Mouse (Mus musculus) right cerebral cortex, adult 18-20 months (tissue): ENCODE data around the gene Dlg2.

ENCODE experiments used
- DNase-seq: peaks from one replicate; pipeline ENCODE4 v3.0.0; 2022; ENCODE audit warnings: mixed read lengths

The Dlg2 gene

DNA sequence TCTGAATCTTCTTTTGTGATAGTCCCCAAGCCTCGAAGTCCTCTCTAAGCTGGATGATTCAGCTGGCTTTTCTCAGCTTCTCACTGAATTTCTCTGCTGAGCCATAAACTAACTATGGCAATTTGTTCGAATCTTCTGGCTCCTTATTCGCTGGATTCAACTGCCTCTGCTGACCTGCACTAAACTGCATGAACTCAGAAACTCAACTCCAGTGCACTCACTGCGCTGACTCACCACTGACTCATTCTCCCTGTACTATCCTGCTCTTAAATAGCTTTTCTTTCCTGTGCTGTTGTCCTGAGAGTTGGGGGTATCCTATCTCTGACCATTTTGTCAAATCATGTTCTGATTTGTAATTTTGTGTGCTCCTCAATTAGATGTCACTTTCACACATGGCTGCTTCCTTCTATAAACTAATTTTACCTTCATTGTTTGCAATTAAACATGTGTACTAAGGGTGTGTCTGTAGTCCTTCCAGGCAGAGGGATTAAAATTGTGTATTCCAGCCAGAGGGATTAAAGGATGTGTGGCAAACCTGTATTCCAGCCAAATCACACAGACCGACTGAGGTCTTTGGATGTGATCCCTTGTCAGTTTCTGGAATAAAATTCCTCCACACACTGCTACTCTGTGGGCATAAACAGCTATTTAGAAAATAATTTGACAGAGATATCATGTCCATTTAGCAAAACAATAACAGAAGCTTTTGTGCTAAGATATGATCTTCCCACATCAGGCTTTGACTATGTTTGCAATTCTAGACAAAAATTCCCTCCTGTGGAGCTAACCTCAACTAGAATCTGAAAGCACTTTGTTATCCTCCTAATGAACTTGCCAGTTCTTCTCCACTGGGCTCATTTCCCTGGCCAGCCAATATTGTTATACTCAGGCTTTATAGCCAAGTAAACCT is 1115.0 kb downstream of the Dlg2 start:
- no peak for DNase-seq

DNA sequence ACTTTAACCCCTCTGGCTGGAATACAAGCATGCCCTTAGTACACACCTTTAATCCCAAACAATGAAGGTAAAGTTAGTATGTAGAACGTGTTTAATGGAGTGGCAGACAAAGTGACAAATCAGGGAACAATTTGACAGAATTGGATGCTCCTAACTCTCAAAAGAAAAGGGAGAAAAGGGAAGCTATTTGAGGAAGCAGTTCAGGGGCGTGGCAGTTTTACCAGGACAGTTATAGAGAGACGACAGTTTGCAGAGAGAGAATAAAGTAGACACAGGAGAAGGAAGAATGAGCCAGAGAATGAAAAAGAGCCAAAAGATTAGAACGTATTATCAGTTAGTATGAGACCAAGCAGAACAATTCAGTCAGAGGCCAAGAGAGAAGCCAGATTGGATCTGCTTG is 1122.1 kb downstream of the Dlg2 start:
- DNase-seq = no peak

DNA sequence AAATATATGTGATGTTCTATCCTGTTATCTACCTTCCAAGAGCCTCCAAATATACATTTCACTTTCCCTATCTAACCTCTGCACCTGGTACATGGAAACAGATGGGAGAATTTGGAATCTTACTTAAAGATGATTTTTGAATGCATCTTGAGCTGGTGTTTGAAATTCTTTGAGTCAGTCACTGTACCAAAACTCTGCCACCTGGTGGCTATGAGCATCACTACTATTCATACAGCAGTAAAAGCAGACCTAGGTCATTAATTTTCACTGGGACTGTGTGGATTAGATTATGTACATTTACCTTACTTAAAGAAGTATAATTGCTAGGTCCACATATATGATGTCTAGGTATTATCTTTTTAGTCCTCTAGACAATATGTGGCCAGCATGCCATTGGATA is 1124.8 kb downstream of the Dlg2 start:
- no peak for DNase-seq

DNA sequence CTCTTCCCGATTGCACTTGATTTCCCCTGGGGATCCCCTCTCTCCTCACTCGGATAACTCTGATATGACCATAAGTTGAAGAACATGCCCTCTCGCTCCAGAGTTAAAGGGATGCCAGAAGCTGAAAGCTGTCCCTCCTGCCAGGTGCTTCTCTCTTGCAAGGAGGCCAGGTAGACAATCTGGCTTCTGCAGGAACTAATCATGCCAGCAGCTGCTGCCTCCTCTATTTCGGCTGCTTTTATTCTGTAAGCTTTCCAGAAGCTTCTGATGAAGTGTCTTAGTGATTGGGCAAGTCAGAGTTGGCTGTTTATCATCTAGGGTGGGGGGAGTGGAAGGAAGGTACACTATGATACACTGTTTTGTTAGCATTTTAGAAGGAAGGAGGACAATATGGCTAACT is 1127.1 kb downstream of the Dlg2 start:
- DNase-seq = no peak

DNA sequence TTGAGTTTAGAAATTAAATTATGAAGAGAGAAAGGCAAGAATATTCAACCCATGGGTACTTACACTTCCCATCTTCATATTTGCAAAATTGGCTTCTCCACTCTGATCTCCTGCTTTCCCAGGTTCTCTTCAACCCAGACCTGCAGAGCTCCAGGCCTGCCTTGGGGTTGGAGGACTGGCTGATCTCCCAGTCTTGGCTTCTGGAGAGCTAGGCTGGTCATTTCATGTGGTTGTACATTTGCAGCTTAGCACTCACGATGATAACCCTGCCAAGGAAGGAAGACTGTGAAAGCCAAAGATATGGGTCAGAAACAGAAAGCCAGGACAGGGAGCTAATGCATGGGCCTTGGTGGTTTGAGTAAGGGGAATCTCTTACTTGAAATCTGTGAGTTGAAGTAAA is 1176.6 kb downstream of the Dlg2 start:
- DNase-seq = no peak

DNA sequence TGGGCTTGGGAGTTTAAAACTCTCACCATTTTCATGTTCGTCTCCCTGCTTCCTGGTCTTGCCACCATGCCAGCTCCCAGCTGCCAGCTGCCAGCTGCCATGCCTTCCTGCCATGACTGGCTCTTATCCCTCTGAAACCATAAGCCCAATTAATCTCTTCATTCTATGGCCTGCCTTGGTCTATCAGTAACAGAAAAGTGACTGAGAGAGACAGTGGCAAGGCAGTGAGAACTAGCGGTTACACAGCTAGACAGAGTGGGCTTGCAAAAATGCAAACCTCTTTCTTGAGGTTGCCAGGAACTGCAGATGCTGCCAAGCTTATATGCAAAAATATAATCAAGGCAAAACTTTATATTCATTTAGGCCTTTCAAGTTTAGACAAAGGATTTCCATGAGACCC is 1183.0 kb downstream of the Dlg2 start:
- DNase-seq = no peak

DNA sequence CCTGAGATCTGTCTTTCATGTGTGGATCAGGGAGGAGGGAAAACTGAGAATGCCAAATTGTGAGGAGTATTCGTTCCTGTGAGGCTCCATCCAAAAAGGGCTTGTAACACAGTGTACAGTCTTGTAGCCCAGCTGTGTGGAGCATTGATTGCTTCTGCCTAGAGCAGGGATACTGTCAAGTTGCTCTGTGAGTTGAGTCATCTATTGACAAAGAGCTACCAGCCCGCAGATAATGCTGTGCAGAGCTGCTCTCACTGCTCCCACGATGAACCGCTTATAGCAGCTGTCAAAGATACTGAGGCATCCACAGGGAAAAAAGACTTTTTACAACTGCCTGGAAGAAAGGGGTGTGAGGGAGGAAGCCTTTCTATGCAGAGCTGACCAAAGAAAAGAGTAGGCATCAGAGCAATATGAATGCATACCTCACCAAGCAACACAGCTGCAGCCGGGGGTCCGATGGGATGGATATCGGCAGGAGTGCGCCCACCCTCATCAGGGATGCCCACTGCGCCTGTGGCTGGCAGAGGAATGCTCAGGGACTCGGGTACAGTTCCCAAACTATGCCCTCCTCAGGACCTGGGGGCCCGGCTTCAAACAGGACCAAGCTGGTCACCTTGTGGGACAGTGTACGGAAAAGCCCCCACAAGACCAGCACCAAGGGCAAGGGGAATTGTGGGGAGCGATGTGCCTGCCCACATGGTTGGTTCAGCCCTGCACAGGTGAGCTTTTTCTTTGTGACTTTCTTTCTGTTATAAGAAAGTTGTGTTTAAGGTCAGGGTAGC is 1196.0 kb downstream of the Dlg2 start:
- DNase-seq = peak; percentile 87

DNA sequence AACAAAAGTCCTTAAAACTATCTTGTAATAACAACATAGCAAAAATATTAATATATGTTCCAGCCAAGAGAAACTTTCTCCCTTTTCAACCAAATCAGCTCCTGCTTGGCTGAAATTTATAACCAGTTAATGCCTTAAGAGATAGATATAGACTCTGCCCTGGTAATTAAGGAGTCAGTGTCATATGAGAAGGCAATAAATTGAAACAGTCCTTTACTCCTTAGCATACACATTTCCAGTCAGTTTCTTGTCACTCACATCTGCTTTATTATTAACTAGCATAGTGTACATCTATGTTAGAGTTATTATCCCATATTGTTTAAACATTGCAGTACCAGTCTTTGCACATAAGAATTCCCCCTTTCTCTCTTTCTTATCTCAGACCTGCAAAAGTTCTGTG is 1197.9 kb downstream of the Dlg2 start:
- no peak for DNase-seq

DNA sequence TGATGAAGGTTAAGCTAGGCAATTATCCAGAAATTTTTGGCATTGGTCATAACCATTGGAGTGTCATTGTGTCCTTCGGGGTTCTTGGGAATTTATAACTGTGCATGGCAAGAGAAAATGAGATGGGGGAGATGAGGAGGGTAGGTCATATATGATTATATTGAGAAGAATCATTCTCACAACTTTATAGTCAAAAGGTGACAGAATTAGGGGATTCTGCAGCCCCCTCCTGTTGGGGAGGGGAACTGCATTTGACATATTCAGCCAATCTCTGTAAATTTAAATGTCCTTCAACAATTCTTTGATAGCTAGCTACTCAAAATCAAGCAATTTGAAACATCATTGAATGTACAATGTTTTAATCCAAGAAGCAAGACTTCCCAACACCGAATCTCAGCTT is 1201.5 kb downstream of the Dlg2 start:
- no peak for DNase-seq

DNA sequence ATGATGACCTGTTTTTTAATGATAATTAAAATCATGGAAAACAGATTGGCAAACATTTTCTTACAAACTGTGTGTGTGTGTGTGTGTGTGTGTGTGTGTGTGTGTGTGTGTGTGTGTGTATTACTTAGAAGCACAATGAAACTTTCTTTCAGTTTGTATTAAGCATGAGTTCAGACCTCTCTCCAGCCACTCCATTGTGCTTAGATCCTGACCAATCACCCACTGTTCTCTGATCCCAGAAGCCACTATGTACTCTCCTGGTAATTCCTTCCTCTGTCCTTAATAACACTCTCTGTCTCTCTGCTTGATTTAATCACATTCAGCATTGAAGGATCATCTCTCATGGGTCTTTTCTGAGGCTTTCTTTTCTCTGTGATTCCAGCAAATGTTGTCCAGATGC is 1211.5 kb downstream of the Dlg2 start:
- DNase-seq = no peak

DNA sequence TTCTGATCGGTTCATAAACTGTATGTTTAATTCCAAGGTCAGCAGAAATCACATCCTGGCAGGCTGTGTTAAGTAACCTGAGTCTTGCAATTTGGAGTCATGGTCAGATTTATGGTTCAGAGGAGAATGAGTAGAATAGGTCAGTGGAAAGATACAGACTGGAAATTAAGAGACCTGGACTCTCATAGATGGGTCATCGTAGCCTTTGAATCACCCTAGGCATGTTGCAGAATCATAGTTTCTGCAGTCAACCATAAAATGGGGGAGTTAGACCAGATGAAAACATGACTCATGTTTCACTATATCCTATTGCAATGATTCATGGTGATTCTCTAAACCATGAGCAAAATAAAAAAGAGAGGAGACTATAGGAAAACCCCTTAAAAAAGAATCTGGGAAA is 1213.4 kb downstream of the Dlg2 start:
- DNase-seq = no peak

DNA sequence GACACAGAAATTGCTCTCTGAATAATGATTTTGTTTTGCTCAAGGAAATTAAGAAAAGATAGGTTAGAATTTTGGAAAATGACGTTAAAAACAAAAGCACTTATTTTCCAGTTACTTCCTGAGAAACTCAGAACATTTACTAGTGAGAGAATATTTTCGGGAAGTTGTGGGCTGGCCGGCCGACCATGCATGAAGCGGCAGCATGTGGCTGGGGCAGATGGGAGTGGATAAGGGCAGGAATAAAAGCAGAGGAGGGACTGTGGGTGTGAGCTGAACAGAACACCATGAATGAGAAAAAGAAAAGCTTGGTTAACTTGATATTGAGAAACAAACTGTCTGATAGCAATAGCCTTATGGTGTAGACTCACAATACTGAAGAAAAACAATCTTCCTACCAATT is 1233.4 kb downstream of the Dlg2 start:
- DNase-seq = peak; percentile 62

DNA sequence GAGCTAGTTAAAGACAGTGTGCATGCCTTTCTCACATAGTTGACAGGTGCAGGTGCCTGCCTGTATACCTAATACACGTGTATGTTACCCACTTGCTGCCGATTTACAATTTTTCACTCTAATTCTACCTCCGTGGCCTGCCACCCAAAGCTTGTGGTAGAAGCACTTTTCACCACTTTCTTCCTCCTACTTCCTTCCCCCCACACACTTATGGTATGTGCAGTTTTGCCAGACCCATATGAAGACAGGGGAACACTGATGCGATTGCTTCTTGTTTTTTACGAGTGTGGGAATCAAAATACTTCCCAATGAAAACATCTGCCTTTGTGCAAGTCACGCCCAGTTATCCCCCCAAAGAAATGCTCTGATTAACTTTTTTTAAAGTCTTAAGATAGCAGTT is 1234.7 kb downstream of the Dlg2 start:
- DNase-seq = peak; percentile 45

DNA sequence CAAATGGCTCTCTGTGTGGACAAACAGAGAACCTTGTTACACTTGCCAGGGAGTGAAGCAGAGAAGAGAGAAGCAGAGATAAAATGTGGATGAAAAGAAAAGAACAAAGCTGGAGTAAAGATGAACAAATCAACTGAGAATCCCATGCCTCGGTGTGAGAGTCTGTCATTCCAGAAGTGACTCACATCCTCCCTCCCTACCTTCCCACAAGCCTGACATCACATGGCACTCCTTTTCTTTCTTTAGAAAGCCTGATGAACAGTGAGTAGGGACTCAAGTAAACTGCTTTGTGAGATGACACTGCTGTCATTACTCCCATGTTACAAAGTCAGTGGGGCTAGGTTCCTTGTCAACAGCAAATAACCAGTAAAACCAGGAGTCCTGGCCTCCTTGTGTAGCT is 1239.3 kb downstream of the Dlg2 start:
- peak; percentile 29 for DNase-seq

DNA sequence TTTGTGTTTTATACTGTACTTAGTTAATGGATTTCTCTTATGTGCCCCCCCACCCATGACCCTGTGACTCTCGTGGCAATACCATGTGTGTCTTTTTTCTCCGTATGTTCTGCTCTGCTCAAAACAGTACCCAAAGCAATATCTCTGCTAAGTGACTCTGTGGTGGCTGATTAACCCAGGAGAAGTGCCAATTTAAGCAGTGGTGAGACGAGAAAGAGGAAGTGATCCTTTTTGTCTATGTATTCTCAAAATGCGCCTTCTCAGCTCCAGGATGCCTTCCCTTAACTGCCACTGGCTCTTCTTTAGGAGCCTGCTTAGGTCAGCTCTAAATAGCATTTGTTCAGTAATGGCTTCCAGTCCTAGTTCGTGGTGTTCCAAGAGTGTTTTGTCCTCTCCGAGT is 1240.2 kb downstream of the Dlg2 start:
- DNase-seq = no peak

DNA sequence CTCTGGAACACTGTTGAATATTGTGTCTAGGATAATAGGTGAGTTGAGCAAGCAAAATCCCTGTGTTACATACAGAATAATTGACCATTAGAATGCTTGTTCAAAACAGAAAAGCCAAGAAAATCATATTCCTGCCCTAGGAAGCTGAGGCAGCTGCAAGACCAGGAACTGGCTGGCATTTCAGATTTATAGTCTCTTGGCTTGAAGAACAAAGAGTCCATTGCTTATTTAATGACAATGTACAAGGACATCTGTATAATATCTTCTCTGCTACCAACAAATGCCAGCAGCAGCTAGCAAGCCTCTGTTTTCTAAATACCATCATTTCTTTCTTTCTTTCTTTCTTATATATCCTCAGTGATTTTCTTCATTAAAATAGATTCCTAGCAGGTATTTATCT is 1243.8 kb downstream of the Dlg2 start:
- DNase-seq = no peak

DNA sequence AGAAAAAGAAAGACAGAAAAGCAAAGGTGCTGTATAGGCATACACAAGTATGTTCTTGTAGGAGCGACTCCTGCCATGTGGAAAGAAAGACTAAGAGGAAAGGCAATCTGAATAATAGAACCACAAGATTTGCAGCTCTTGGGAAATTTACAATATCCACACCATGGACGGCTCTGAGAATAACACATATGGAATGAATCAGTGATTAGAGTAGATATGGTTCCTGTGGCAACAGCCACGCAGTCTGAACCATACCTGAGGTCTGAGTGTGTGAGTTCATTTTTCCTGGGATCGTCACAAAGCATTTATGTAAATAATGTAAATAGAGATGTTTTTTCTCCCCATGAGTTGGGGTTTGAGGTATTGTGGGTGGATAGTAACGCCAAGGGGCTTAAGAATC is 1247.9 kb downstream of the Dlg2 start:
- no peak for DNase-seq

DNA sequence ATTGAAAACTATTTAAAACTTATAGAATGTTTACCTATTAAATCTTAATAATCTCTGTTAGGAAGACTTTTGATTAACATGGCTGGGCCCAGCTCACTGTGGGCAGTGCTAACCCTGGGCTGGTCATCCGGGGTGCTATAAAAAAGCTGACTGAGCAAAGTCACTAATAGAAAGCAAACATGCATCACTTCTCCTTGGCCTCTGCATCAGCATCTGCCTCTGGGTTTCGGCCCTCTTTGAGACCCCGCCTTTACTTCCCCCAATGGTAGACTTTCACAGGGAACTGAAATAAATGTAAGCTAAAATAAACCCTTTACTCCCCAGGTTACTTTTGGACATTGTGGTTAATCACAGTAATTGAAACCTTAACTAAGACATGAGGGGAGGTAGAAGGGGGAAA is 1264.3 kb downstream of the Dlg2 start:
- no peak for DNase-seq

DNA sequence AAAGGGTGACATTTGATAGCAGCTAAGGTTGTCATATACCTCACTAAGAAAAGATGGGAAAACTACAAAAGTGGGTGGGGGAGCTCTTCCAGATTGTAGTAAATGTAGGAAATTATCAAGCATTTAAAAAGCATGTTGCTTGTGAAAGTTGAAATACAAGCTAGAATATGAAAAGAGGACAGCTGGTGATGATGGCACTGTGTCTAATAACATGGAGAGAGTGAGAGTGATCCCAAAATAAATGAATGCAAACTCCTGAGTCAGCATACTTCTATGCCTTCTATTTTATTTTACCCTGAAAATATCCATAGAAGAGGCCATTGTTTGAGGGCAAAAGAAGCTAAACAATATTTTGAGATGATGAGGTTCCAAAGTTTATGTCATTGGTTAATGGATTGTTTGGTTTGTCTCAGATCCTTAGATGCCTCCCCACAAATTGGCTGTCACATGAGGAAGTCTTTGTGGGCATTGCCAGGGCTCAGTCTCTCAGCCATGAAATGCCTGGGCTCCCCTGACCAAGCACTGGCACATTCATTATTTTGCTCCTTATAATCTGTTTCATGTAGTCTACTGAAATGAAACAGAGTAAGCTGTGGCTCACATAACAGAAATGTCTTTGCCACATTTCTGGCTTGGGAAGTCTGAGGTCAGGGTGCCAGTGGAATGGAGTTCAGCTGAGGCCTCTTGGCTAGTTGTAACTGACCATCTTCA is 1276.8 kb downstream of the Dlg2 start:
- no peak for DNase-seq

DNA sequence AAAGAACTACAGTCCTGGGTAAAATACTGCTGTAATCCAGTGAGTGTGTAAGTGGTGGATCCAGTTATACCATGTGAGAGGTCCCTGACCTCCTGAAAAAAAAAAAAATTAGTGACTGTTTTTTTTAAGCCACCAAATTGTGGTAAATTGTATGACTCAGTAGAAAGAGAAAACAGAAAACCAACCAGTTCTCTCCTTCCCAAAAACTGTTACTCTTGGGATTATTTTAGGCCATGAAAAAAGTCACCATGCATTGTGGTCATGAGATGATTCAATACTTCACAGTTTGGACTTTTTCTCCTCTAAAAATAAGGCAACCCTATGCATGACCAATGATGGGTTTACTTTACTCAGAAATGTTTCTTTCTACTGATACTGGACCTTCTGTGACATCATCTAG is 1291.2 kb downstream of the Dlg2 start:
- no peak for DNase-seq

DNA sequence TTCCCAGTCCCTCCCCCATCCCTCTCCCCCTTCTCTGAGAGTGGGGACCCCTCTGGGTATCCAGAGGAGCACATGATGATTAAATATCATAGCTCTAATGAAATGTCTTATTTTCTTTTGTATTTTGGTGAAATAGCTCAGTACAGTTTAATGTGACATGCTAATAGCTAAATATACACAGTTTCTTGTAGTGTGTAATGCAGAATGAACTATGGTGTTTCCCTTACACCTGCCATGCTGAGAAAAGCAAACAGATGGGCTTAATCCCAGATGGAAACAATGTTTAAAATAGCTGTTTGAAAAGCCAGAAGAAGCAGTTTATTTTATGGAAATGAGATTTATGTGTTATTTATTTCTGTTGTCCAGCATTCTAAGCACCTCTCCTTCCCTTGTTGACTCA is 1302.2 kb downstream of the Dlg2 start:
- DNase-seq = no peak

DNA sequence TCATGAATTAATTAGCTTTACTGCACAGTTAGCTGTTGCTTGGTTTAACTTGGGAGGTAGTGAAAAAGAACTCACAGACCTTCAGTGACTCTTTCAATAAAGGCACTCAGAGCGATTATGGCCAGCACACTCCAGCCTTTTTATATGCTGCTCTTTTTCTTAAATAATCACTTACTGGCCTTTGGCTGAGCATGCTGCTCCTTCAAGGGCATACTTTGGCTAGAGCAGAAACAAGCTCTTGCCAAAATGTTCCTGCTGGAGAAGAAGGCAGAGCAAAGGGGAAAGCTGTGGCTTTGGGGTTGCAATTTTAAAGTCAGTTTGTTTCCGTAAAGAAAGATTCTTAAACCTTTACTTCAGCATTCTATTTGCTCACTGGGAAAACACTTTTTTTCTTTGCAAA is 1308.1 kb downstream of the Dlg2 start:
- DNase-seq = no peak

DNA sequence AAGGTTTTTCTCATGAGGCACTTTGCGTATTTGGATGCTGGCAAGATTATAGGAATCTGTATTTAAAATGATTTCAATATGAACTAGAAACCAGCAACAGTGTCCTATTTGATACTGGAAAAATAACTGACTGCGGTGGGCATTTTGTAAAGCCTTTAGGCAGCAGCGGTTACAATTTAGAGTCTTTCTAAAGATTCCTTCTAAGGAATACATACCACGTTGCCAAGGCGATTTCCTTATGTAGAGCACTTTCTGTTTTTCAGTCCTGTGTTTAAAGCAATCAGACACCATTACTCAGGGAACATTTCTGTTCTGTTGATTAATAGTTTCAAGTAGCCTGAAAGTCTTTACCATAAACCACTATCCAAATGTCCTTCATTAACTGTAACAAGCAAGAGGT is 1309.0 kb downstream of the Dlg2 start:
- DNase-seq = no peak

DNA sequence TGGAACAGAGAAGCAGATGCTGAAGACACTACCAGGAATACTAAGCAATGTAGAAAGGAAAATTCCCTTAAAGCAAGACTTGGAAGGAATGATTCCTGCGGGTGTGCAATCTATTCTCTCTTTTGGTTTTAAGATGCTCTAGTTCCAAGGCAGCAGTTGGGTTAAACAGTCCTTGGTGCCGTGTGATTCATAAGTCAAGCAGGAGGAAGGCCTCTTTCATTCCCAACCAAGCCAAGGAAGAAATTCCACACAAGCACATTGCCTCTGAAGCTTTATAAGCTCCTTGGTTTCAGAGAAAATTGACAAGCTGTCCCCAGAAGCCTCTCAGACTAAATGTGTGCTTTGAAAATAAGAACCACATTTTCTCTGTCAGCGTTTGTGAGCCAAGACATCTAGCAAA is 1309.4 kb downstream of the Dlg2 start:
- DNase-seq = no peak
